Mouse (Mus musculus) forebrain, embryonic 14.5 days (tissue): Measurements from ENCODE around the gene Fgfr2. TPM values are rescaled to one million over a fixed set of nuclear protein-coding genes. Genes with fewer than 3 reads are reported as not detected.

Source experiments
- ATAC-seq: fragments of 200-750 bp; cut with Nextera tagmentation; 2 replicates; pipeline ENCODE4 v1.8.0; 2017; ENCODE audit warnings: mild to moderate bottlenecking, moderate library complexity
- DNase-seq: peaks from one replicate; pipeline ENCODE4 v3.0.0-alpha.2; 2015; ENCODE audit warnings: low spot score
- H3K27ac ChIP-seq: fragments of 300-500 bp; sonication (generic); 2 replicates; pipeline ENCODE4 v1.5.1; 2014; ENCODE audit warnings: low read depth, mild to moderate bottlenecking, control low read depth, low read length, moderate library complexity
- H3K27me3 ChIP-seq: fragments of 300-500 bp; sonication (generic); replicated peaks from 2 replicates; pipeline ENCODE4 v1.6.1; 2014; ENCODE audit warnings: low read length, control low read depth, mixed read lengths; ENCODE audit not compliant: control insufficient read depth, insufficient read depth
- H3K36me3 ChIP-seq: fragments of 300-500 bp; sonication (generic); 2 replicates; pipeline ENCODE4 v1.6.1; 2014; ENCODE audit warnings: low read length, control low read depth; ENCODE audit not compliant: control insufficient read depth, insufficient read depth
- H3K4me1 ChIP-seq: fragments of 300-500 bp; sonication (generic); 2 replicates; pipeline ENCODE4 v1.6.1; 2014; ENCODE audit warnings: antibody characterized with exemption, low read length, control low read depth; ENCODE audit not compliant: control insufficient read depth, insufficient read depth
- H3K4me2 ChIP-seq: fragments of 300-500 bp; sonication (generic); 2 replicates; pipeline ENCODE4 v1.6.1; 2014; ENCODE audit warnings: mild to moderate bottlenecking, control low read depth, low read length
- H3K4me3 ChIP-seq: fragments of 300-500 bp; sonication (generic); 2 replicates; pipeline ENCODE4 v1.5.1; 2014; ENCODE audit warnings: low read depth, low read length, control low read depth
- H3K9ac ChIP-seq: fragments of 300-500 bp; sonication (generic); 2 replicates; pipeline ENCODE4 v1.6.1; 2014; ENCODE audit warnings: mild to moderate bottlenecking, low read length, control low read depth, moderate library complexity
- H3K9me3 ChIP-seq: fragments of 300-500 bp; sonication (generic); replicated peaks from 2 replicates; pipeline ENCODE4 v1.6.1; 2016; ENCODE audit warnings: low read length, control low read depth, mixed read lengths; ENCODE audit not compliant: control insufficient read depth
- WGBS: fragments of 180-500 bp; shearing (Covaris S2); extraction: QIAGEN DNeasy Blood & Tissue Kit; methylation state at CpG from one replicate; pipeline ENCODE4 v1.1.7; 2014; 5-methylcytosine and 5-hydroxymethylcytosine counted together
- polyA plus RNA-seq: library from polyadenylated mRNA; unstranded; fragments of >200 nt; fragmentation: Nextera tagmentation; extraction: Ambion mirVana; gene quantifications from 2 replicates; pipeline ENCODE4 v1.2.1, GENCODE M21; 2014

Gene Fgfr2
- polyA plus RNA-seq, 1 experiment from 2014 or later = 35.9 TPM

GRCm38 (mm10) chr7:130332515-130333220 lies 2790.5 kb downstream of the Fgfr2 start:
- WGBS = 64% methylated on average over 11 of the region's 11 CpGs
- ATAC-seq (peak; percentile 52), DNase-seq (peak; percentile 51)

GRCm38 (mm10) chr7:130327603-130328365 lies 2795.4 kb downstream of the Fgfr2 start:
- peaks cover 10% of the 10 kb centered on the region for H3K4me1 ChIP-seq
- peak overlapping the region; percentile 46; the same call in 1 of the 2 replicates for H3K9ac ChIP-seq
- 0 out of 2 replicates have a peak, but pooled peaks have one; percentile 47 for ATAC-seq
- no peaks in the 10 kb centered on the region for H3K36me3 ChIP-seq
- H3K9me3 ChIP-seq = no peaks in the 10 kb centered on the region
- H3K4me3 ChIP-seq = no peak overlapping the region
- no peak overlapping the region for H3K27ac ChIP-seq
- WGBS = 9% methylated on average over 15 of the region's 15 CpGs
- peak; percentile 67 for DNase-seq
- 0 out of 2 replicates have a peak, but pooled peaks cover 4% of the 10 kb centered on the region for H3K27me3 ChIP-seq
- H3K4me2 ChIP-seq = peak overlapping the region; percentile 41

More at GRCm38 (mm10) chr7:130332515-130333220, 2790.5 kb downstream of the Fgfr2 start:
- no peaks in the 10 kb centered on the region for H3K9me3 ChIP-seq
- H3K27ac ChIP-seq = 0 out of 2 replicates have a peak overlapping the region, but pooled peaks have one; percentile 11
- no peak overlapping the region for H3K4me2 ChIP-seq
- H3K4me3 ChIP-seq = no peak overlapping the region
- no peaks in the 10 kb centered on the region for H3K36me3 ChIP-seq
- H3K27me3 ChIP-seq = no peaks in the 10 kb centered on the region
- no peak overlapping the region for H3K9ac ChIP-seq
- H3K4me1 ChIP-seq = peaks cover 7% of the 10 kb centered on the region

GRCm38 (mm10) chr7:130325983-130326433 lies 2797.1 kb downstream of the Fgfr2 start:
- Histone ChIP-seq H3K27ac (no peak overlapping the region), H3K4me1 (peaks cover 10% of the 10 kb centered on the region), H3K36me3 (no peaks in the 10 kb centered on the region), H3K27me3 (0 out of 2 replicates have a peak, but pooled peaks cover 4% of the 10 kb centered on the region), H3K9me3 (no peaks in the 10 kb centered on the region), H3K4me3 (no peak overlapping the region), H3K4me2 (no peak overlapping the region), H3K9ac (no peak overlapping the region)
- ATAC-seq (peak; percentile 44; the same call in 1 of the 2 replicates), DNase-seq (peak; percentile 85)
- WGBS = 61% methylated on average over 15 of the region's 15 CpGs

DNA sequence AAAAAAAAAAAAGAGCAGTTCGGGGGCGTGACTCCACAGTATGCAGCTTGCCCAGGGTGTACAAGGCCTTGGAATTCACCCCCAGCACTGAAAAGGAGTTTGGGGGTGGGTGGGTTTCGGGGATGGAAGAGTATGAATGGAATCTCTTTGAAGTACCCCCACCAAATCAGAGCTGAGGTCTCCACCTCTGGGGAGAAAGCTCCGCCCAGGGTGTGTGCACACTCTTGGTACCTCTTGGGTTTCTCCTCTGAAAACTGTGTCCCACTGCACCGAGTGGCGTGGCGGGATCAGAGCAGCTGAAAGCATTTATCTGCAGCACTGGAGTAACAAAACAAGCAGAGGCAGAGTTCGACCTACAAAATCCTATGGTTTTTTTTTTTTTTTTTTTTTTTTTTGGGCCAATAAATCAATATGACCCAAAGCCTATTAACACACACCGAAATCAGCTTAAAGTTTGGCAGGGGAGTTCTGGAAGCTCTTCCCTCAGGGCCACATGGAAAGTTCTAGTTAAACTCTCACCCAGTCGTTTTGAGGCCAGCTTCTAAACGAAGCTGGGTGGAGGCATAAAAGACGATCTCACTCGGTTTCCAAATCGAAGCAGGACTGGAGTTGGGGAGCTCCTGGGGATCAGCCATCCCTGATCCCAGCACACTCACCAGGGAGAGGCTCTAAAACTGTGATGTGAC lies 2798.3 kb downstream of the Fgfr2 start:
- Histone ChIP-seq H3K9ac (no peak overlapping the region), H3K27ac (no peak overlapping the region), H3K27me3 (0 out of 2 replicates have a peak, but pooled peaks cover 4% of the 10 kb centered on the region), H3K9me3 (no peaks in the 10 kb centered on the region), H3K36me3 (no peaks in the 10 kb centered on the region), H3K4me1 (peaks cover 16% of the 10 kb centered on the region), H3K4me3 (no peak overlapping the region), H3K4me2 (no peak overlapping the region)
- ATAC-seq (no peak), DNase-seq (no peak)
- WGBS = 70% methylated on average over 13 of the region's 14 CpGs

- no peak for DNase-seq
- Histone ChIP-seq H3K4me2 (no peak overlapping the region), H3K27me3 (0 out of 2 replicates have a peak, but pooled peaks cover 4% of the 10 kb centered on the region), H3K27ac (no peak overlapping the region), H3K36me3 (no peaks in the 10 kb centered on the region), H3K9ac (no peak overlapping the region), H3K9me3 (no peaks in the 10 kb centered on the region), H3K4me1 (peaks cover 20% of the 10 kb centered on the region), H3K4me3 (no peak overlapping the region)
- no peak for ATAC-seq
- WGBS = 92% methylated on average over 4 of the region's 4 CpGs
Observed at GRCm38 (mm10) chr7:130323766-130324165, 2799.4 kb downstream of the Fgfr2 start.

DNA sequence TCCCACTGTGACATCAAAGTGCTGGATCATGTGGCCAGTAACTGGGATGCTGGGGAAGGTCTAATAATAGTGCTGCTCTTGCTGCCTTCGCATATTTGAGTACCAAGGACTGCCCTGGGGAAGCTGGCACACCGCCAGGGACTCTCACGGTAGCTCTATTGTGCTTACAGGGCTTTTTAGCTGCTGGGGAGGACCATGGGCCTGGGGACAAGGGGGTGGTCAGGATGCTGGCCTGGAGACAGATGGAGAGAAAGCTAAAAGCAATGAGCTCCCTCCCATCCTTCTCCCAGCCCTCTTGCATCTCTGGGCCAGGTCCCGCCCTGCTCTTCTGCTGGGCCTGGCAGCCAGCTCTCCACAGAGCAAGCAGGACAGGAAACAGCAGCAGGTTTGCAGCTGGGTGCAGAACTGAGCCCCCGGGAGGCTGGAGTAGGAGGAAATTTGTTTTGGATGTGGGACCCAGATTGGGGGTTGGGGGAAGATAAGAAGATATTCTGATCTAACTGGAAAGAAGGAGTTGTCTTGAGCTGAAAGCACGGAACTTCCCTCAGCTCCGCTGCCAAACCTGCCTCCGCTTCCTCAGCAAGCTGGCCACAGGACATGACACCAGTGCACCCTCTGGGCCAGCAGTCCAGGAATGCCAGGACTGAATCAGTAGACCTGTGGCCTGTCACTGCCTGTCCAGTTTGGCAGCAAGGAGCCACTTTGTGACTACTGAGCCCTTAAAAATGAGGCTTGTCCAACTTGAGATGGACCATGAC lies 2803.2 kb downstream of the Fgfr2 start:
- peak; percentile 88 for DNase-seq
- 41% methylated on average over 8 of the region's 8 CpGs for WGBS
- Histone ChIP-seq H3K4me3 (no peak overlapping the region), H3K9ac (0 out of 2 replicates have a peak overlapping the region, but pooled peaks have one; percentile 13), H3K4me1 (peaks cover 10% of the 10 kb centered on the region), H3K27me3 (no peaks in the 10 kb centered on the region), H3K9me3 (no peaks in the 10 kb centered on the region), H3K4me2 (peak overlapping the region; percentile 14; the same call in 1 of the 2 replicates), H3K27ac (peak overlapping the region; percentile 78), H3K36me3 (no peaks in the 10 kb centered on the region)
- peak; percentile 92 for ATAC-seq

- 92% methylated on average over 3 of the region's 3 CpGs for WGBS
- Histone ChIP-seq H3K36me3 (no peaks in the 10 kb centered on the region), H3K27me3 (no peaks in the 10 kb centered on the region), H3K27ac (no peak overlapping the region), H3K4me2 (no peak overlapping the region), H3K9me3 (no peaks in the 10 kb centered on the region), H3K4me1 (peaks cover 10% of the 10 kb centered on the region), H3K9ac (no peak overlapping the region), H3K4me3 (no peak overlapping the region)
- ATAC-seq = no peak
- no peak for DNase-seq
Observed at GRCm38 (mm10) chr7:130316294-130316693, 2806.9 kb downstream of the Fgfr2 start.

GRCm38 (mm10) chr7:130315221-130315620 lies 2807.9 kb downstream of the Fgfr2 start:
- Histone ChIP-seq H3K4me3 (no peak overlapping the region), H3K4me1 (peaks cover 7% of the 10 kb centered on the region), H3K27me3 (no peaks in the 10 kb centered on the region), H3K9ac (no peak overlapping the region), H3K27ac (no peak overlapping the region), H3K36me3 (no peaks in the 10 kb centered on the region), H3K9me3 (no peaks in the 10 kb centered on the region), H3K4me2 (no peak overlapping the region)
- no peak for ATAC-seq
- DNase-seq = no peak
- WGBS = 92% methylated on average over 6 of the region's 6 CpGs
